In genomic region chr11:88291688-88292087, GRCm38 (mm10) we compare ENCODE assay signal across 9 mouse cellular contexts. TPM values are rescaled to one million over a fixed set of nuclear protein-coding genes. Genes with fewer than 3 reads are reported as not detected.
DNase-seq lines count a peak whose midpoint lies in the region; ATAC-seq and TF ChIP-seq lines count a peak whose summit lies in the region.
"Had no signal": no experiment of that assay in that cellular context is flagged by ENCODE, and none has a peak within 500 bp of the region (broad histone marks: within the 10 kb centered on the region; RNA-seq: fewer than 3 reads in every experiment).

No protein-coding gene starts in this region.

- no peak for TF ChIP-seq EP300 in liver, postnatal 0 days (IDR thresholded peaks at IDR 0.05; ENCODE audit: low read depth)

- H3K4me1 ChIP-seq in liver, postnatal 0 days (ENCODE audit: insufficient read depth) = no peaks in the 10 kb centered on the region
- no peaks in the 10 kb centered on the region; the same call in 1 of the 2 replicates for H3K4me1 ChIP-seq in midbrain, postnatal 0 days (ENCODE audit: insufficient read depth, low read length)

- intact Hi-C loops in gastrocnemius, adult 2 months (cut with DNase I) = loop anchor here (5.0 kb wide), 2 partner anchors 36 to 121 kb away; no protein-coding TSS in a partner anchor

- H3K27ac ChIP-seq in gastrocnemius, adult 2 months = no peak overlapping the region
- no peak overlapping the region for H3K27ac ChIP-seq in liver, postnatal 0 days (ENCODE audit: low read depth)
- H3K27ac ChIP-seq in midbrain, postnatal 0 days (ENCODE audit: low read depth, low read length) = no peak overlapping the region
- H3K27ac ChIP-seq: hindbrain, embryonic 15.5 days had no signal

- 46% methylated on average over 4 of the region's 4 CpGs for WGBS in liver, postnatal 0 days (ENCODE audit: insufficient replicate concordance)
- WGBS in midbrain, postnatal 0 days = 43% methylated on average over 4 of the region's 4 CpGs

- H3K4me2 ChIP-seq in liver, postnatal 0 days (ENCODE audit: low read depth, low read length) = no peak overlapping the region
- no peak overlapping the region for H3K4me2 ChIP-seq in midbrain, postnatal 0 days (ENCODE audit: low read depth, low read length, poor library complexity, severe bottlenecking)
- H3K4me2 ChIP-seq: hindbrain, embryonic 15.5 days had no signal

- no peak for ATAC-seq in liver, postnatal 0 days
- ATAC-seq in midbrain, postnatal 0 days (ENCODE audit: low FRiP score) = no peak
- ATAC-seq in inflammation-experienced regulatory T-cells, adult 6 months = no peak

- no peaks in the 10 kb centered on the region for H3K9me3 ChIP-seq in liver, postnatal 0 days (ENCODE audit: low read length)
- H3K9me3 ChIP-seq in midbrain, postnatal 0 days (ENCODE audit: low read length) = no peaks in the 10 kb centered on the region
- H3K9me3 ChIP-seq: hindbrain, embryonic 15.5 days had no signal

- H3K9ac ChIP-seq in liver, postnatal 0 days (replicated peaks) = no peak overlapping the region
- no peak overlapping the region for H3K9ac ChIP-seq in midbrain, postnatal 0 days (replicated peaks; ENCODE audit: low read length, poor library complexity, severe bottlenecking)
- H3K9ac ChIP-seq: hindbrain, embryonic 15.5 days had no signal

- H3K36me3 ChIP-seq in liver, postnatal 0 days (replicated peaks; ENCODE audit: insufficient read depth, low read length) = no peaks in the 10 kb centered on the region
- H3K36me3 ChIP-seq in midbrain, postnatal 0 days (ENCODE audit: insufficient read depth, low read length) = no peaks in the 10 kb centered on the region
- H3K36me3 ChIP-seq: hindbrain, embryonic 15.5 days had no signal

- peak; percentile 71 for TF ChIP-seq CTCF in gastrocnemius, adult 2 months (IDR thresholded peaks at IDR 0.05)
- TF ChIP-seq CTCF in liver, postnatal 0 days (IDR thresholded peaks at IDR 0.05; ENCODE audit: low read depth) = peak; percentile 58
- TF ChIP-seq CTCF in midbrain, postnatal 0 days (IDR thresholded peaks at IDR 0.05) = peak; percentile 86

- H3K4me3 ChIP-seq in gastrocnemius, adult 2 months = no peak overlapping the region
- H3K4me3 ChIP-seq in liver, postnatal 0 days (ENCODE audit: low read depth, low read length) = no peak overlapping the region
- no peak overlapping the region for H3K4me3 ChIP-seq in midbrain, postnatal 0 days (ENCODE audit: low read depth, low read length)
- H3K4me3 ChIP-seq: hindbrain, embryonic 15.5 days had no signal

- DNase-seq in gastrocnemius, adult 2 months = no peak
- DNase-seq in gastrocnemius, adult 8-10 months (ENCODE audit: low spot score in 2 of 2) = no peak
- no peak for DNase-seq in liver, postnatal 0 days
- DNase-seq in liver (no peak), adipocyte (ENCODE audit: low spot score) (peak; percentile 49)
- peak; percentile 77 for DNase-seq in midbrain, postnatal 0 days (ENCODE audit: low spot score)
- DNase-seq in natural killer cell, adult 2 months (ENCODE audit: low spot score in 2 of 2) = no peak

- peaks cover 26% of the 10 kb centered on the region for H3K27me3 ChIP-seq in liver, postnatal 0 days (ENCODE audit: insufficient read depth, low read length)
- H3K27me3 ChIP-seq in midbrain, postnatal 0 days (ENCODE audit: insufficient read depth, low read length) = no peaks in the 10 kb centered on the region
- H3K27me3 ChIP-seq: hindbrain, embryonic 15.5 days had no signal

RNA-seq across cellular contexts. Expression of gene Ccdc182, which starts 2.2 kb away (rescaled TPM):
- total RNA-seq in gastrocnemius, adult 2 months (2021) = not detected
- not detected for total RNA-seq in gastrocnemius, adult 8-10 months (2022)
- not detected in 2 replicates for polyA plus RNA-seq in liver, postnatal 0 days (2015; fragmentation: Nextera tagmentation; extraction: Ambion mirVana)
- total RNA-seq in midbrain, postnatal 0 days (2014; rRNA removed) = not detected in 2 replicates
- polyA plus RNA-seq in midbrain, postnatal 0 days (2015; fragmentation: Nextera tagmentation; extraction: Ambion mirVana) = 0.12 TPM in 1 of 2 replicates, not detected in the other
- polyA plus RNA-seq in inflammation-experienced regulatory T-cells, adult 6 months (2017; shearing (Covaris generic)) = not detected

Comparison
In these comparisons a context has a peak if more than half of its experiments do, and no peak if none do; other contexts are left out.
1. DNase-seq: peak in adipocyte (single experiment) and midbrain, postnatal 0 days (single experiment); none in gastrocnemius, adult 2 months (single experiment), gastrocnemius, adult 8-10 months (0 of 2), liver, postnatal 0 days (single experiment), liver (single experiment) and natural killer cell, adult 2 months (0 of 2).
2. Peak in every context shown above with its lines, with median percentiles within 50 percentile points of each other: CTCF ChIP-seq.